Mouse (Mus musculus) liver, adult 10 weeks (tissue): ENCODE data around the gene Trcg1. TPM values are rescaled to one million over a fixed set of nuclear protein-coding genes. Genes with fewer than 3 reads are reported as not detected.

Experiments
- polyA plus RNA-seq: library from polyadenylated mRNA; stranded (reverse); fragments of 350-450 nt; fragmentation: Illumina TruSeq; extraction: RNeasy Lipid Tissue Mini Kit (QIAGEN cat#74804); gene quantifications from one replicate; pipeline ENCODE4 v1.2.3, GENCODE M21; 2014; ENCODE audit warnings: low read depth, low replicate concordance

The Trcg1 gene
- polyA plus RNA-seq, result not detected

DNA sequence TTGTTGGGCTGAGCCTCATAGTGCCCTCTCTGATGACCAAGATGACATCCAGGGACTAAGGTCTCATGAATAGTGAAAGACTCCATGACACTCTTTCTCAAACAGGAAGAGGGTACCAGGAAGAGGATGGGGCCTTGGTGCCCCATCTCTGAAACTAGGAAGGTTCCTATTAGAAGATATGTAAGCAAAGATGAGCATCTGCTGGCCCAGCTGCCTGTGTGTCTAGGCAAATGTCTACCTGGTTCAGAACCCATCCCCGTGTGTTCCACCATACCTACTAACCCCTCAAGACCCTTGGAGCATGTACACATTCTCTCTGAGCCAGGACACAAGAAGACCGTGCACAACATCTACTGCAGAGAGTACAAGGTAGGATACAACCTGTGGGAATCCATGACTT lies at the start of gene Trcg1:
Gene Trcg1 (plus strand): TSS at position 301 of the 400 bp plus-strand sequence.

DNA sequence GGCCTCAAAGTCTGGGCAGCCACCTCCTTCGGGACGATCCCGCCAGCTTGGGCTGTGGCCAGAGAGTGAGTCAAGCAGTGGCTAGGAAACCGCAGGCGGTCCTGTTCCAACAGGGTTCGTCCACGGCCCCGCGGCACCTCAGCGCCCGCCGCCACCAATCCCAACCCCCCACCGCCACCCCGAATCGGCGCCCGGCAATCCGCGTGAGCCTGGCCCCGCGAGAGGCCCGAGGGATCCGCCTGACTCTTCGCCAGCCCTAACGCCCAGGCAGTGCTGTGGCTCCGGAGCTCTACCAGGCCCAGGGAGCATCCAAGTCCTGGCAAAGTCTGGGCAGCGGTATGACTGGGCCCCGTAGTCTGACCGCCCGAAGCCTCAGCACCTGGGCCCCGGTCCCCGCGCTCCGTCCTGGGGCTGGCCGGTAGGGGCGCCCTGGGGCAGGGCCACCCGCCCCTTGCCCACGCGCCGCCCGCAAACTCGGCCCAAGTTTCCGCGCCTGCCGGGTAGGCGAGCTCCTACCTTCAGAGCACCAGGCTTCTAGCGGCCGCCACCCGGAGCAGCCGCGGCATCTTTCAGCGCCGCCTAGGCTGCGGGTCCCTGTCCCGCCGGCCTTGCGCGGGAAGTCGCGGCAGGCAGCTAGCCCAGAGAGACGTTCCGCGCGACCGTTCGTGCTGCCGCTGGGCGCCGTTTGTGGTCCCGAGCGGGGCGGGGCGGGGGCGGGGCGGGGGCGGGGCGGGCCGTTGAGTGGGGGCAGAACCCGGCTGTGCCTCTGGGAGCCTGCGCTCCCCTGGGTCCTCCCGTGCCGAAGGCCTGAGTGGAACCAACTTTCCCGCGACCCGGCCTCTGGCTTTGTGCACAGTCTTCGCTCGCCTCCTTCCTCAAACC lies 25.8 kb downstream of the Trcg1 start, which contains the start of gene 1700017B05Rik:
Gene 1700017B05Rik (minus strand): TSS at position 700 of the 882 bp plus-strand sequence.

Other genes starting within 250 kb of the Trcg1 start
- 17.7 TPM for gene Ptpn9, start 241.6 kb upstream of the Trcg1 start, polyA plus RNA-seq
- gene Sin3a, start 164.5 kb upstream of the Trcg1 start, polyA plus RNA-seq, result 11.2 TPM
- gene Man2c1, start 105.9 kb upstream of the Trcg1 start, polyA plus RNA-seq, result 6.0 TPM
- gene Neil1, start 88.3 kb upstream of the Trcg1 start, polyA plus RNA-seq, result 1.7 TPM
- gene Commd4, start 78.2 kb upstream of the Trcg1 start, polyA plus RNA-seq, result 9.2 TPM
- gene 1700017B05Rik, start 26.1 kb downstream of the Trcg1 start, polyA plus RNA-seq, result 0.40 TPM
- 10.6 TPM for gene Ppcdc, start 203.6 kb downstream of the Trcg1 start, polyA plus RNA-seq
- gene Scamp5, start 231.5 kb downstream of the Trcg1 start, polyA plus RNA-seq, result 3.3 TPM